Mouse (Mus musculus): Measurements from ENCODE around the gene Mmaa. TPM values are rescaled to one million over a fixed set of nuclear protein-coding genes. Genes with fewer than 3 reads are reported as not detected.
A peak's percentile ranks its signal among the peaks of the same experiment; 100 is the strongest.

Gene Mmaa
- polyA plus RNA-seq, 1 experiment from 2014 or later, result 14.8 TPM

DNA sequence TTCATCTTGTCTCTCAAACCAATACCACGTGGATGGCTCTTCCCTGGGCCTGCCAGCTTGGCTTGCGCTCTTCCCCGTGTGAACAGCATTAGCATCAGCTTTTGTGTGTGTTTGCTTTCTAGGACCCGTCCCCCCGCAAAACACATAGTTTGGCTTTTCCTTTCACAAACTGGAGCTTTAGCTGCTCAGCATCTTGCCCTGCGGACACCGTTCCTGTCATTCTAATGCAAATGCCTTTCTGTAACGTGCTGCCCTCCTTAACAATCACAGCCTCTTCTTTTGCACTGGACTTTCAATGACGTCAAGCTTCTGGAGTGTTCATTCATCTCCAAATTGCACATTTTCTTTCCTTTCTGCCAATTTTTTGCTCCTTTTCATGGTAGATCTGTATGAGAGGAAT is 70.4 kb downstream of the Mmaa start:
- Histone ChIP-seq H3K4me1 (replicated peaks) (peaks cover 18% of the 10 kb centered on the region), H3K9me3 (peaks cover 15% of the 10 kb centered on the region; the same call in 1 of the 2 replicates), H3K27ac (no peak overlapping the region), H3K9ac (replicated peaks) (no peak overlapping the region), H3K4me2 (no peak overlapping the region), H3K36me3 (no peaks in the 10 kb centered on the region), H3K4me3 (replicated peaks) (no peak overlapping the region), H3K27me3 (no peaks in the 10 kb centered on the region)
- 88% methylated on average over 9 of the region's 9 CpGs for WGBS
- ATAC-seq (ENCODE audit: insufficient number of reproducible peaks, insufficient read depth, low FRiP score, low TSS enrichment, low read depth), result no peak

DNA sequence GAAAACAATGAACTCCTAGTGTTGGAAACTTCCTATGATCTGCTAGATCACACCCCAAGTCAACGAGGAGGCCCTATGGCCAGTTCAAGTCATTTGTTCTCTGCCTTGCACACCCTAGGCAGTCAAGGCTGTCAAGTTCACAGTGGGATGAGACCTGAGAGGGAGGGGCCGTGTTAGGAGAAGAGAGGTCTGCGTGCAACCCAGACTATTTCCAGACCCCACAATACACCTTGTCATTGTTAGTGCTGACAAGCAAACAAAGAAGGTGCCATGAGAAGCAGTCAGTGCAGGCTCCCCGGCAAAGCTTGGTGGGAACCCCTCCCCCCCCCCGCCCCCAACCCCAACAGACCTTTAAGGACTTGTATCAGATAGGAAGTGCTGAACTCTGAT is 72.0 kb downstream of the Mmaa start:
- Histone ChIP-seq H3K4me2 (no peak overlapping the region), H3K4me1 (replicated peaks) (peaks cover 15% of the 10 kb centered on the region), H3K9ac (replicated peaks) (no peak overlapping the region), H3K9me3 (peaks cover 15% of the 10 kb centered on the region; the same call in 1 of the 2 replicates), H3K4me3 (replicated peaks) (no peak overlapping the region), H3K36me3 (no peaks in the 10 kb centered on the region), H3K27me3 (no peaks in the 10 kb centered on the region), H3K27ac (peak overlapping the region; percentile 82; the same call in 1 of the 2 replicates)
- WGBS, result 77% methylated on average over 5 of the region's 5 CpGs
- no peak for ATAC-seq (ENCODE audit: insufficient number of reproducible peaks, insufficient read depth, low FRiP score, low TSS enrichment, low read depth)

DNA sequence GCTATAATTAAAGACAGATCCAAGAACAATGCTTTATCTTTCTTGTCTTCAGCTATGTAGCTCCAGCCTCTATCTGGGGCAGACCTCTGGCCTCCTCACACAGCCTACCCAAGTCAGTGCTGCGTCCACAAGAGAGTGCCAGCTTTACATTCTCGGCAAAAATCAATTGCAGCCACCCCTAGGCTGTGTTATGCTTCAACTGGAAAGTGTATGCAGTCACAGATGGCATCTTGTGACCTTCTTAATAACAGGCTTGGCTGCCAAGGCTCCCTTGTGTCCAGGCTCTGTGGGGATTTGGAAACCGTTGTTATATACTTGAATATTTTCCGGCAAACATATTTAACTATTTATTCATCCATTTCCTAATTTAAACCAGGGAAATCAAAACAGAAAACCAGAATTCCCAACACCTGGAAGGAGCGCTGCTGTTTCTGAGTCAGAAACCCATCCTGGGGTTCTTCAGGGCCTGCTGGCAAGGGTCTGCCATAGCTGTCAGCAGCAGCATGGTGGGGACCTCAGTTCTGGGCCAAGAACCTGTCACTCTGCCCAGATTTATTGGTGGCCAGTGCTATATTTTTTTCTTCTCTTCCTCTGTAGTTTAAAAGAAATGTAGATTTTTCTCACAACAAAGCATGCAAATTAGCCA is 72.5 kb downstream of the Mmaa start:
- Histone ChIP-seq H3K27ac (peak overlapping the region; percentile 82), H3K9ac (replicated peaks) (no peak overlapping the region), H3K4me2 (no peak overlapping the region), H3K4me1 (replicated peaks) (peaks cover 15% of the 10 kb centered on the region), H3K9me3 (peaks cover 14% of the 10 kb centered on the region; the same call in 1 of the 2 replicates), H3K36me3 (no peaks in the 10 kb centered on the region), H3K4me3 (replicated peaks) (no peak overlapping the region), H3K27me3 (no peaks in the 10 kb centered on the region)
- peak; percentile 82 for ATAC-seq (ENCODE audit: insufficient number of reproducible peaks, insufficient read depth, low FRiP score, low TSS enrichment, low read depth)
- 45% methylated on average over 5 of the region's 5 CpGs for WGBS

Other genes with a start within 250 kb of the Mmaa start
- not detected in 2 replicates for gene 1700011L22Rik, start 46.4 kb downstream of the Mmaa start, polyA plus RNA-seq (2016; fragmentation: Nextera tagmentation; extraction: Ambion mirVana)
- 46.3 and 52.8 TPM in 2 replicates for gene Smad1, start 104.6 kb upstream of the Mmaa start, polyA plus RNA-seq (2016; fragmentation: Nextera tagmentation; extraction: Ambion mirVana)